Mouse (Mus musculus): ENCODE results near the gene Fabp3. TPM values are rescaled to one million over a fixed set of nuclear protein-coding genes. Genes with fewer than 3 reads are reported as not detected.

Gene Fabp3
- under 1 TPM in 1 of 2 experiments, not detected in 1; 0.53 TPM for total RNA-seq (2023)

DNA sequence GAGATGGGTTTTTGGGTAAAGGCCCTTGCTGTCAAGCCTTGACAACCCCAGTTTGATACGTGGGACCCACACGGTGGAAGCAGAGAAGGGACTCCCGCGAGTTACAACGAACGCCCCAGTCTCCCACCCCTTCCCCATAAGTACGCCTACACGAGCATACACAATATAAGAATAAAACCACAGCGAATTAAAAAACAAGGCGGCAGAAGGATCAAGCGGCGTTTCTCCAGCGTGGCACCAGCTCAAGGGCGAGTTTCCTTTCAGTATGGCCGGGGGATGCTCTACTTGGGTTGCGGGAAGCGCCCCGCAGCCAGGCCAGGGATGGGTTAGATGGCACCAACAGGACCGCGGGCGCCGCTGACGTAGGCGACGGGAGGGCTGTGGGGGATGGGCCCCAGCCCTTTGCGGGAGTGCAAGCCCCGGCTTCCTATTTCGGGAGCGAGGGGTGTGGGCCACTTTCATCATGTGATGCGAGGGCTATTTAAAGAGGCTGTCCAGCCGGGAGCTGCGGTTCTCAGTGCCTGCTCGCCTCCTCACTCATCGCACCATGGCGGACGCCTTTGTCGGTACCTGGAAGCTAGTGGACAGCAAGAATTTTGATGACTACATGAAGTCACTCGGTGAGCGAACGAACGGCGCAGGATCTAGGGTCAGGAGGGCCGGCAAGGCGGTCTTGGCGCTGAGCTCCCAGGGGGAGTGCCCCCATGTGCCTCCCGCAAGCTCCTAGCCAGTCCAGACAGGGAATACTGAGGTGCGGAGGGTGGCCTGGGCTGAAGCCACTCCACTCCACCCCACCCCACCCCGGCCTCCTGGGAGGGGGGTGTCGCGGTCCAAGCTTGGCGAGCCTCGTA, at the start of gene Fabp3, which contains the start of gene Gm10570:
Gene Fabp3, plus strand, starts transcription at position 365 of the 851 bp plus-strand sequence.
Gene Gm10570, minus strand, starts transcription at position 444 of the 851 bp plus-strand sequence.

DNA sequence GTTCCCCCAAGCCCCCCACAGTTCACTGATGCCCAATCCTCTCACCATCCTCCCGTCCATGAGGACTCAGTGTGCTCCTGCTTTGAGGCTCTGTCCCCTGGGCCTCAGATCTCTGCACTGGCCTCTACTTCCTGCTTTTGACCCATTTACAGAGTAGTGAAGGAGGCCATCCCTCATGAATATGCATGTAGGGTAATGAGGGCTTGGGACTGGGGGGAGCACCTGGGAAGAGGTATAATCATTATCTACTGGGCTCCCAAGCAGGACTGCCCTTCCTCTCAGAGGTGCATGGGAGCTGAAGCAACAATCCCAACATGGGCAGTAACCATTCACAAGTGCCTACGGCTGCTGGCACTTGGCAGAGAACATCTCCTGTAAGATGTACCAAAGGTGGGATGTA, 29.3 kb upstream of the Fabp3 start, which contains the start of gene Serinc2:
Gene Serinc2, minus strand, starts transcription at position 101 of the 400 bp plus-strand sequence.

DNA sequence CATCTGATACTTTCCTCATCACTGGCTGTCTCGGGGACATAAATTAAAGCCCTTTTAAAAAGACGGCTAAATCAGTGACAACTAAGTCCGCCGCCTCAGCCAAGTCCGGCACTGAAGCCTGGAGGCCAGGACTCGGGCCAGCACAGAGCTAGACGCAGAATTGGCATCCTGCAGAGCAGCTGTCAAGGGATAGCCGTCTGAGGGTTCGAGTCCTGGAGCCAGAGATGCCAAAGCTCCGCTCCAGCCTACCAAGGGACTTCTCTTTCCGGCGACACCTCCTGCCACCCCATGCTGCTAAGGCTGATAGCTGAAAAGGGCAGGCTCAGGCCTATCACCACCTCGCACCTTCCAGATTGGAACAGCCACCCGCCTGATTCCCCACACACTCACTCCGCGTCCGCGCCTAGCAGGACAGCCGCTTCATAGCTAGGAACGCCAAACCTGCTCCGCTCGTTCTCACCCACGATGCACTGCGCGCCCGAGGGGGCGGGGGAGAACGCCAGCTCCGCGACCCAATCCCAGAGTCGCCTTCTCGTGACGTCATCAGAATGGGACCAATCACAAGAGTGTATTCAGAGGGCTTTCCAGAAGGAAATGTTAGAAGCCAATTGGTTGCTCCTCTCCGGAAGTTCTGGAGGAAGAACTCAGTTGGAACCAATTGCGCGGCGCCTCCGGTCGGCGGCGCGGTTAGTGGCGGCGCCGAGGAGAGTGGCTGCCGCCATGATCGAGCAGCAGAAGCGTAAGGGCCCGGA, 51.3 kb downstream of the Fabp3 start, which contains the start of the genes Zcchc17 and Snrnp40:
Gene Zcchc17, minus strand, starts transcription at position 458 of the 752 bp plus-strand sequence.
Gene Snrnp40, plus strand, starts transcription at position 647 of the 752 bp plus-strand sequence.

Other genes starting within 250 kb of the Fabp3 start
- 10 to 100 TPM; 55.1 to 57.4 TPM for gene Pef1, start 206.0 kb upstream of the Fabp3 start, total RNA-seq (2023)
- gene Hcrtr1, start 169.2 kb upstream of the Fabp3 start, total RNA-seq (2023) = under 1 TPM in 1 of 2 experiments, not detected in 1; 0.55 TPM
- 10 to 100 TPM; 59.7 to 64.9 TPM for gene Tinagl1, start 133.5 kb upstream of the Fabp3 start, total RNA-seq (2023)
- gene Gm853, start 86.2 kb upstream of the Fabp3 start, total RNA-seq (2023) = not detected
- 1 to 10 TPM; 1.3 to 1.7 TPM for gene Serinc2, start 29.4 kb upstream of the Fabp3 start, total RNA-seq (2023)
- gene Gm10570, start 79 bp downstream of the Fabp3 start, total RNA-seq (2023) = not detected
- gene Zcchc17, start 51.3 kb downstream of the Fabp3 start, total RNA-seq (2023) = 10 to 100 TPM; 16.6 to 18.8 TPM
- 10 to 100 TPM; 37.5 to 47.8 TPM for gene Snrnp40, start 51.5 kb downstream of the Fabp3 start, total RNA-seq (2023)